Mouse (Mus musculus): ENCODE data around the gene Rpl11. TPM values are rescaled to one million over a fixed set of nuclear protein-coding genes. Genes with fewer than 3 reads are reported as not detected.
A peak's percentile ranks its signal among the peaks of the same experiment; 100 is the strongest.
"Not testable (repeated sequence)": the region's sequence is repeated elsewhere in the genome, so short reads cannot be mapped to it uniquely, and the experiment has no call there.

Gene Rpl11
- 287 and 345 TPM in 2 replicates for polyA plus RNA-seq (2014; fragmentation: Nextera tagmentation; extraction: Ambion mirVana)

DNA sequence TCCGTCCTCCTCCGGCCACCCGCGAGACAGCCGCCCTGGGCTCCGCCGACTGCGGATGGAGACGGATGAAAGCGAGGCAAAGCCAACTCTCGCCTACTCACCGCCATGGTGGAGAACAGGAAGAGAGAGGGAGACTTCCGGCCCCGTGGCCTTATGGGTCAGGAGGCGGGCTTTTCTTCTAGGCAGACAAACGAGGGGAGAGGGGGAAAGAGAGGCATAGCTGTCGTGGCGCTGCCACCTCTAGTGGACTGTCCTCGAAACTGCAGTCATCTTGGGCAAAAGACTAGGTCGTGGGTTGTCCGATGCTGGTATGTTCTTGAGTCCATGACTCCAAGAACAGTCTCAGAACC lies at the start of gene Rpl11:
Gene Rpl11 (minus strand): TSS at position 182 of the 350 bp plus-strand sequence.
- H3K4me2 ChIP-seq: peak within 1 kb of the TSS; percentile 97

DNA sequence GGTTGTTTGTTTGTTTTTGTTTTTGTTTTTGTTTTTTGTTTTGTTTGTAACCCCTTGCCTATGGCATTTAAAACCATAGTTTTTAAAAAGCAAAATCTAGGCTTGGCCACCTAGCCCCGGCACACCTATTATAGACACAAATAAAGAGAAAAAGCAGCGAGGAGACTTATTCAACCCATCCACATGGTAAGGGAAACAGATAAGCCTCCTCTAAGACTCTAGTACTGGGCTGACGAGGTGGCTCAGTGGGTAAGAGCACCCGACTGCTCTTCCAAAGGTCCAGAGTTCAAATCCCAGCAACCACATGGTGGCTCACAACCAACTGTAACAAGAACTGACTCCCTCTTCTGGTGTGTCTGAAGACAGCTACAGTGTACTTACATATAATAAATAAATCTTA lies 48.5 kb upstream of the Rpl11 start:
- not testable (repeated sequence) for ATAC-seq (replicated peaks; ENCODE audit: insufficient number of reproducible peaks, low FRiP score, low TSS enrichment); H3K27me3 ChIP-seq (ENCODE audit: control insufficient read depth, insufficient read depth, low read length); H3K4me3 ChIP-seq (ENCODE audit: low read depth, low read length); H3K9ac ChIP-seq (ENCODE audit: low read depth, low read length); H3K27ac ChIP-seq (ENCODE audit: low read depth, low read length); H3K36me3 ChIP-seq (ENCODE audit: control insufficient read depth, insufficient read depth, low read length); H3K4me2 ChIP-seq; H3K9me3 ChIP-seq (replicated peaks; ENCODE audit: control insufficient read depth, low read length)
- WGBS (ENCODE audit: insufficient replicate concordance): 78% methylated on average over 4 of the region's 4 CpGs
- H3K4me1 ChIP-seq (ENCODE audit: control insufficient read depth, insufficient read depth, low read length): peaks cover 20% of the 10 kb centered on the region

More for the DNA sequence above, at the start of gene Rpl11:
- no peaks in the 10 kb centered on the region for H3K9me3 ChIP-seq (replicated peaks; ENCODE audit: control insufficient read depth, low read length)
- peak within 1 kb of the TSS; percentile 100 for H3K9ac ChIP-seq (ENCODE audit: low read depth, low read length)
- H3K4me1 ChIP-seq (ENCODE audit: control insufficient read depth, insufficient read depth, low read length): peaks cover 10% of the 10 kb centered on the region
- under 1% methylated on average over 21 of the region's 21 CpGs for WGBS (ENCODE audit: insufficient replicate concordance)
- H3K27ac ChIP-seq (ENCODE audit: low read depth, low read length): peak within 1 kb of the TSS; percentile 94
- peak within 1 kb of the TSS; percentile 100 for H3K4me3 ChIP-seq (ENCODE audit: low read depth, low read length)
- H3K36me3 ChIP-seq (ENCODE audit: control insufficient read depth, insufficient read depth, low read length): peaks cover 26% of the 10 kb centered on the region
- ATAC-seq (replicated peaks; ENCODE audit: insufficient number of reproducible peaks, low FRiP score, low TSS enrichment): peak; percentile 89
- no peaks in the 10 kb centered on the region for H3K27me3 ChIP-seq (ENCODE audit: control insufficient read depth, insufficient read depth, low read length)

DNA sequence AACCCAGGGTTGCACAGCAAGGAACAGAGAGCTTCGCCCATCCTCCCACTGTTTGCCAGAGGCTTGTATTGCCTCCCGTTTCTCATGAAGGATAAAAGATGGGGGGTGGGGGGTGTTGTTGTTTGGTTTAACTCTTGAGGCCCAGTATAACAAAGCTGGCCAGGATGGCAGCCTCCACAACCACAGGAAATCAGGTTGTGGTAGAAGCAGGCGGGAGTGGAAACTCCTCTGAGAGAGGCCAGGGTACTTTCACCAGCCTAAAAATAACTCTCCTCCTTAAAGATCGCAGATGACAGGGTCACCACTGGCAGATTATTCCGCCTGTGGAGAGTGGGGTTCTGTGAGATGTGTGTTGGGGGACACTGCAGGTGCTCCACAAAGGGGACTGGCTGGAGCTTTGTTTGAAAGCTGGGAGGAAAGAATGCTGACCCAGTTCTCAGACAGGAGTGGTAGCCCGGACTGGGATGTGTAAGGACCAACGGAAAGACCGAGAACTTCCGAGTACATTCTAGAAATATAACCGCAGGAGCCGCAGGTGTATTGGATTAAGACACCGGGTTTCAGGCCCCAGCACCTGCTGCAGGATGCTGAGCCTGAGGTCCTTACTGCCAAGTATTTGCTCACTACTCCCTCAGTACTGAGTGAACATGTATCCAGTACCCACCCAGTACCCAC lies 47.3 kb upstream of the Rpl11 start:
- Histone ChIP-seq H3K4me1 (ENCODE audit: control insufficient read depth, insufficient read depth, low read length) (peaks cover 20% of the 10 kb centered on the region), H3K9me3 (replicated peaks; ENCODE audit: control insufficient read depth, low read length) (no peaks in the 10 kb centered on the region), H3K27ac (ENCODE audit: low read depth, low read length) (no peak overlapping the region), H3K27me3 (ENCODE audit: control insufficient read depth, insufficient read depth, low read length) (no peaks in the 10 kb centered on the region), H3K36me3 (ENCODE audit: control insufficient read depth, insufficient read depth, low read length) (no peaks in the 10 kb centered on the region), H3K9ac (ENCODE audit: low read depth, low read length) (no peak overlapping the region), H3K4me2 (peak overlapping the region; percentile 22), H3K4me3 (ENCODE audit: low read depth, low read length) (no peak overlapping the region)
- ATAC-seq (replicated peaks; ENCODE audit: insufficient number of reproducible peaks, low FRiP score, low TSS enrichment): no peak
- WGBS (ENCODE audit: insufficient replicate concordance): 50% methylated on average over 12 of the region's 12 CpGs

DNA sequence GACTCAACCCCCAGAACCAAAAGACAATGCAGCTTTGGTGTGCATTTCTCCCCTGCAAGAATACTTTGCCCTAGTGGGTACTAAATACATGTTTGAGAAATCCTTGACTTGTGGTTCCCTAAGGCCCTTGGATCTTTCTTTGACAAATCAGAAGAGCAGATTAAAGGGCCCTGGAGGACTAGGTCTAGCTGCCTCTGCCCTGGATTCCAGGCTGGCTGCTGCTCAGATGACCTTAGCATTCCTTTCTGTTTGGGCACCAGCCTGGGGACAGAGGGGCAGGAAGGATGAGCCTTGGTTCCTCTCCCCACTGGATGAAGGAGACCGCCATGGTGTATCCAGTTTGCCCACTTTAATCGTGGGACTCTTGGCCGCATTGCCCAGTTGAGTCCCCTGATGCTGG lies 45.2 kb upstream of the Rpl11 start:
- Histone ChIP-seq H3K27ac (ENCODE audit: low read depth, low read length) (no peak overlapping the region), H3K4me2 (no peak overlapping the region), H3K36me3 (ENCODE audit: control insufficient read depth, insufficient read depth, low read length) (no peaks in the 10 kb centered on the region), H3K9me3 (replicated peaks; ENCODE audit: control insufficient read depth, low read length) (no peaks in the 10 kb centered on the region), H3K27me3 (ENCODE audit: control insufficient read depth, insufficient read depth, low read length) (no peaks in the 10 kb centered on the region), H3K4me3 (ENCODE audit: low read depth, low read length) (no peak overlapping the region), H3K4me1 (ENCODE audit: control insufficient read depth, insufficient read depth, low read length) (peaks cover 10% of the 10 kb centered on the region), H3K9ac (ENCODE audit: low read depth, low read length) (no peak overlapping the region)
- ATAC-seq (replicated peaks; ENCODE audit: insufficient number of reproducible peaks, low FRiP score, low TSS enrichment): no peak
- 92% methylated on average over 3 of the region's 3 CpGs for WGBS (ENCODE audit: insufficient replicate concordance)

DNA sequence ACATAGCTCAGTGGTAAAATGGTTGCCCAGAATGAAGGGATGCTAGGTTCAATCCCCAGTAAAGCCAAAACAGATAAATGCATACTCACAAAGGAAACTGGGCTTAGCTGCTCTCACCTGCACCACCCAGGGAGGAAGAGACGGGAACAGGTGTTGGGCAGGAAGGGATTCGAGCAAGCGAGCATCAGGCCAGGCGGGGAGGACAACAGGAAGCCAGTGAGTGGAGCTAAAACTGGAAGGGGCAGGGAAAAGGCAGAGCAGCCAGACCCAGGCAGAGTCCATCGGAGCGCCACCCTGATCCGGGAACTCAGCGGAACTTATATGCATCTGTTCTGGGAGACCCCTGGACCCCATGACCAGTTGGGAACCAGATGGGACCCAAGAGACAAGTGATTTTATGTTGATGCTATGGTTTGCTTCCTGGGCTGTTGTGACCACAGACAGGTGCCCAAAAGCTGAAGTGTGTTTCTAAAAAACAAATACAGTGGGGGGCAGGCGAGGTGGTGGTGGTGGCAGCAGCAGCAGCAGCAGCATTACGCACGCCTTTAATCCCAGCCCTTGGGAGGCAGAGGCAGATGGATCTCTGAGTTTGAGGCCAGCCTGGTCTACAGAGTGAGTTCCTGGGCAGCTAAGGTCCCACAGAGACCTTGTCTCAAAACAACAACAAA lies 43.4 kb upstream of the Rpl11 start:
- H3K27ac ChIP-seq (ENCODE audit: low read depth, low read length): no peak overlapping the region

DNA sequence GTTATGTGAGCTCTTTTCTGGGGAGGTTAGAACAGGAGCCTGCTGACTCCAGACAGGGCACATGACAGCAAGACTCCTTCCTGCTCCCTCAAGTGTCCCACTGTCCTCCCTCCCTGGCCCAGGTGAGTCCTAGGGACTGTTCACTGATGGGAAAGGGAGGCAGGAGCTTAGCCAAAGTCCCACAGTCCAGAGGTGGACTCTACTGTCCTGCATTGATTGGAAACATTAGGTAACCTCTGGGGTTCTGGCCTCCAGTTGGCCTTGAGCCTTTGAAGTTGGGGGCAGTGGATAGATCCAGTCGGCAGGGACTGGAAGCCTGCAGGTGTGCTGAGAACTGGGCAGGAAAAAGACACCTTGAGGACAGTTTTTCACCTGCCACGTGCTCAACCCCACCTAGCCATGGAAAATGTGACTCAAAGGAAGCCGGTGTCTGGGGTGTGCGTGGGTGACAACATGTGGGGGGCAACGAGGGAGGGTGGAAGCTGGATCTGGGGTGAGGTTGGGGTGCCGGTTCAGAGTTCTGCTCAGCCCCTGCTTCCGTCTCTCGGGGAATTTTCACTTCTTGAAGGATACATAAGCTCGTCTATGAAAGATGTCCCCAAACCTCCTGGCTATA lies 42.4 kb upstream of the Rpl11 start:
- no peak overlapping the region for H3K9ac ChIP-seq (ENCODE audit: low read depth, low read length)
- H3K4me3 ChIP-seq (ENCODE audit: low read depth, low read length): no peak overlapping the region
- no peak overlapping the region for H3K4me2 ChIP-seq
- no peak for ATAC-seq (replicated peaks; ENCODE audit: insufficient number of reproducible peaks, low FRiP score, low TSS enrichment)
- H3K27ac ChIP-seq (ENCODE audit: low read depth, low read length): no peak overlapping the region
- peaks cover 7% of the 10 kb centered on the region for H3K4me1 ChIP-seq (ENCODE audit: control insufficient read depth, insufficient read depth, low read length)
- H3K9me3 ChIP-seq (replicated peaks; ENCODE audit: control insufficient read depth, low read length): no peaks in the 10 kb centered on the region
- no peaks in the 10 kb centered on the region for H3K36me3 ChIP-seq (ENCODE audit: control insufficient read depth, insufficient read depth, low read length)
- no peaks in the 10 kb centered on the region for H3K27me3 ChIP-seq (ENCODE audit: control insufficient read depth, insufficient read depth, low read length)
- WGBS (ENCODE audit: insufficient replicate concordance): 67% methylated on average over 9 of the region's 9 CpGs

More for the DNA sequence above, 43.4 kb upstream of the Rpl11 start:
- Histone ChIP-seq H3K27me3 (ENCODE audit: control insufficient read depth, insufficient read depth, low read length) (no peaks in the 10 kb centered on the region), H3K4me3 (ENCODE audit: low read depth, low read length) (no peak overlapping the region), H3K9ac (ENCODE audit: low read depth, low read length) (no peak overlapping the region), H3K4me2 (no peak overlapping the region), H3K9me3 (replicated peaks; ENCODE audit: control insufficient read depth, low read length) (no peaks in the 10 kb centered on the region), H3K4me1 (ENCODE audit: control insufficient read depth, insufficient read depth, low read length) (peaks cover 10% of the 10 kb centered on the region), H3K36me3 (ENCODE audit: control insufficient read depth, insufficient read depth, low read length) (no peaks in the 10 kb centered on the region)
- 54% methylated on average over 11 of the region's 11 CpGs for WGBS (ENCODE audit: insufficient replicate concordance)
- ATAC-seq (replicated peaks; ENCODE audit: insufficient number of reproducible peaks, low FRiP score, low TSS enrichment): no peak

DNA sequence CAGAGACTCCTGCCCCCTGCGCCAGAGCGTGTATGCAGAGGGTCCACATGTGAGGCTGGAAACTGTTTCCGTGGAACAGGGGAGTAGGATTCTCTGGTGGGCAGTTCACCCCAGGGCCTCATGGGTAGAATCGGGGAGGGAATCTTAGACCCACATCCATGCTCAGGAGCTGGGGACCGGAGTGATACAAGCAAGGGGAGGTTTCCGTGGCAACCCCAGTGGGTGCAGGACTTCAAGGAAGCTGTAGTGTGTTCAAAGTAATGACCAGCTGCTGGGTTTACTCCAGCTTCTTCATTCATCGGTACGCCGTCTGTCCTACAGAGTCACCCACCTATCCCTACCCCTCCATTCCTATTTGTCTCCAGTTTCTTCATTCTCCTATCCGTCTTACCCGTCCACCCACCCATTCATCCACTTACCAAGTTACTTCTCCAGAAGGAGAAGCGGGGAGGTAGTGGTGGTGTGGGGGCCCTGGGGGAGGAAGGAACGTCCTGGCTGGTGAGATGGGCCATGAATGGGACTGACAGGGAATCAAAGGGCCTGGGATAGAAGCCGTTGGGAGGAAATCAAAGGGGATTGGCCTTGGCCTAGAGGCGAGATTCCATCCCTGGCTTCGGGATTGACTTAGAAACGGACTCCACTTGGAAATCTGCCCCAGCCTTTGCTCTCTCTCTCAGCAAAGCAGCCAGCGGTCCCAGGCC lies 41.4 kb upstream of the Rpl11 start:
- no peak overlapping the region for H3K27ac ChIP-seq (ENCODE audit: low read depth, low read length)
- H3K9ac ChIP-seq (ENCODE audit: low read depth, low read length): no peak overlapping the region
- ATAC-seq (replicated peaks; ENCODE audit: insufficient number of reproducible peaks, low FRiP score, low TSS enrichment): no peak
- 80% methylated on average over 18 of the region's 18 CpGs for WGBS (ENCODE audit: insufficient replicate concordance)
- no peak overlapping the region for H3K4me3 ChIP-seq (ENCODE audit: low read depth, low read length)
- H3K4me2 ChIP-seq: no peak overlapping the region
- H3K4me1 ChIP-seq (ENCODE audit: control insufficient read depth, insufficient read depth, low read length): no peaks in the 10 kb centered on the region; the same call in 1 of the 2 replicates
- no peaks in the 10 kb centered on the region for H3K36me3 ChIP-seq (ENCODE audit: control insufficient read depth, insufficient read depth, low read length)
- no peaks in the 10 kb centered on the region for H3K9me3 ChIP-seq (replicated peaks; ENCODE audit: control insufficient read depth, low read length)
- H3K27me3 ChIP-seq (ENCODE audit: control insufficient read depth, insufficient read depth, low read length): no peaks in the 10 kb centered on the region

DNA sequence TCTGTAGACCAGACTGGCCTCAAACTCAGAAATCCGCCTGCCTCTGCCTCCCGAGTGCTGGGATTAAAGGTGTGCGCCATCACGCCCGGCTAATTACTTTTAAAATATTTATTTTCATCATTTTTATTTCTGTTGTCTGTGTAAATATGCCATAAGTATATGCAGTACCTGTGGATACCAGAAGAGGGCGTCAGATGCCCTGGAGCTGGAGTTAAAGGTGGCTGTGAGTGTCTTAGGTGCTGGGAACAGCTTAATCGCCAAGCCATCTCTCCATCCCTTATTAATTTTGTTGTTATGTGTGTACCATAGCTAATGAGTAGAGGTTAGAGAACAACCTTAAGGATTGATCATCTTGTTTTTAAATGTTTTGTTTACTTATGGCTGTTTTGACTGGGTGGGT lies 39.3 kb upstream of the Rpl11 start:
- H3K4me2 ChIP-seq: no peak overlapping the region
- no peaks in the 10 kb centered on the region for H3K9me3 ChIP-seq (replicated peaks; ENCODE audit: control insufficient read depth, low read length)
- ATAC-seq (replicated peaks; ENCODE audit: insufficient number of reproducible peaks, low FRiP score, low TSS enrichment): no peak
- H3K9ac ChIP-seq (ENCODE audit: low read depth, low read length): no peak overlapping the region
- H3K27ac ChIP-seq (ENCODE audit: low read depth, low read length): no peak overlapping the region
- no peaks in the 10 kb centered on the region for H3K36me3 ChIP-seq (ENCODE audit: control insufficient read depth, insufficient read depth, low read length)
- 81% methylated on average over 7 of the region's 7 CpGs for WGBS (ENCODE audit: insufficient replicate concordance)
- no peaks in the 10 kb centered on the region for H3K27me3 ChIP-seq (ENCODE audit: control insufficient read depth, insufficient read depth, low read length)
- no peaks in the 10 kb centered on the region; the same call in 1 of the 2 replicates for H3K4me1 ChIP-seq (ENCODE audit: control insufficient read depth, insufficient read depth, low read length)
- no peak overlapping the region for H3K4me3 ChIP-seq (ENCODE audit: low read depth, low read length)

Measured in heart, embryonic 11.5 days (tissue).